Mouse (Mus musculus) spleen, adult 2 months (tissue): ENCODE measurements around the gene Tal1. TPM values are rescaled to one million over a fixed set of nuclear protein-coding genes. Genes with fewer than 3 reads are reported as not detected.
A peak's percentile ranks its signal among the peaks of the same experiment; 100 is the strongest.

Source experiments
- DNase-seq, 2 experiments: peaks; one replicate each; pipeline versions ENCODE4 v3.0.0 to v3.0.0-alpha.2; 2012 to 2021; ENCODE audit warnings: low spot score in 2 of 2, low read depth in 1 of 2
- H3K27ac ChIP-seq: fragments of 200-500 bp; 2 replicates; pipeline ENCODE4 v1.5.1; 2012; ENCODE audit warnings: low read length, inconsistent platforms; ENCODE audit not compliant: insufficient read depth
- H3K27me3 ChIP-seq: fragments of 200-500 bp; 2 replicates; pipeline ENCODE4 v1.6.1; 2012; ENCODE audit warnings: mild to moderate bottlenecking, moderate library complexity, low read length, inconsistent platforms; ENCODE audit not compliant: control insufficient read depth, insufficient read depth
- H3K36me3 ChIP-seq: fragments of 200-500 bp; 2 replicates; pipeline ENCODE4 v1.6.1; 2012; ENCODE audit warnings: mild to moderate bottlenecking, low read length, inconsistent platforms; ENCODE audit not compliant: control insufficient read depth, insufficient read depth
- H3K4me1 ChIP-seq: fragments of 200-500 bp; 2 replicates; pipeline ENCODE4 v1.6.1; 2011; ENCODE audit warnings: inconsistent platforms; ENCODE audit not compliant: control insufficient read depth, insufficient read depth, insufficient read length
- H3K4me3 ChIP-seq: fragments of 200-500 bp; 2 replicates; pipeline ENCODE4 v1.5.1; 2011; ENCODE audit warnings: mild to moderate bottlenecking, inconsistent platforms; ENCODE audit not compliant: insufficient read depth, insufficient read length; ENCODE audit errors: extremely low read depth
- CTCF ChIP-seq: fragments of 200-500 bp; IDR thresholded peaks from 2 replicates; pipeline ENCODE4 v1.5.1; 2011; ENCODE audit warnings: mild to moderate bottlenecking, inconsistent platforms; ENCODE audit not compliant: insufficient read depth, insufficient read length, insufficient replicate concordance; ENCODE audit errors: extremely low read depth
- POLR2A ChIP-seq: fragments of 200-500 bp; IDR thresholded peaks from 2 replicates; pipeline ENCODE4 v1.6.1; 2011; ENCODE audit warnings: low read depth, low read length, inconsistent platforms
- WGBS: fragments of 180-500 bp; shearing (Covaris S2); methylation state at CpG from one replicate; pipeline ENCODE4 v1.1.7; 2018; 5-methylcytosine and 5-hydroxymethylcytosine counted together
- polyA plus RNA-seq: library from polyadenylated mRNA; depleted of rRNA; stranded (reverse); fragments of >200 nt; gene quantifications from 2 replicates; pipeline ENCODE4 v1.2.3, GENCODE M21; 2012

Tal1 gene
- polyA plus RNA-seq, 1 experiment: 20.9 TPM

GRCm38 (mm10) chr4:115048190-115048589 lies 8.0 kb upstream of the Tal1 start:
- Histone ChIP-seq H3K27me3 (peaks cover 6% of the 10 kb centered on the region), H3K4me3 (no peak overlapping the region), H3K4me1 (no peaks in the 10 kb centered on the region), H3K36me3 (no peaks in the 10 kb centered on the region), H3K27ac (peak overlapping the region; percentile 8; the same call in 1 of the 2 replicates)
- TF ChIP-seq CTCF (no peak), POLR2A (no peak)
- DNase-seq: no peak
- WGBS: 40% methylated on average over 8 of the region's 8 CpGs

- peaks cover 10% of the 10 kb centered on the region for H3K27me3 ChIP-seq
- H3K27ac ChIP-seq: no peak overlapping the region
- 98% methylated on average over 5 of the region's 5 CpGs for WGBS
- DNase-seq: no peak
- no peaks in the 10 kb centered on the region for H3K4me1 ChIP-seq
- no peaks in the 10 kb centered on the region for H3K36me3 ChIP-seq
- TF ChIP-seq POLR2A (no peak), CTCF (no peak)
- no peak overlapping the region for H3K4me3 ChIP-seq
Measured at GRCm38 (mm10) chr4:115051245-115051644, 5.0 kb upstream of the Tal1 start.

- Histone ChIP-seq H3K4me3 (no peak overlapping the region), H3K27me3 (peaks cover 20% of the 10 kb centered on the region), H3K27ac (peak overlapping the region; percentile 21; the same call in 1 of the 2 replicates), H3K4me1 (no peaks in the 10 kb centered on the region), H3K36me3 (no peaks in the 10 kb centered on the region)
- TF ChIP-seq POLR2A: no peak
- no peak for TF ChIP-seq CTCF
- WGBS: 7% methylated on average over 36 of the region's 36 CpGs
- no peak for DNase-seq
Measured at GRCm38 (mm10) chr4:115052343-115053005, 3.8 kb upstream of the Tal1 start.

GRCm38 (mm10) chr4:115055044-115055443 lies 1.2 kb upstream of the Tal1 start:
- peaks cover 30% of the 10 kb centered on the region for H3K27me3 ChIP-seq
- no peak for DNase-seq
- TF ChIP-seq POLR2A: no peak
- no peak for TF ChIP-seq CTCF
- no peak overlapping the region for H3K27ac ChIP-seq
- no peak overlapping the region for H3K4me3 ChIP-seq
- H3K4me1 ChIP-seq: no peaks in the 10 kb centered on the region; the same call in 1 of the 2 replicates
- H3K36me3 ChIP-seq: no peaks in the 10 kb centered on the region
- WGBS: 65% methylated on average over 2 of the region's 2 CpGs

GRCm38 (mm10) chr4:115055691-115056090 lies 535 bp upstream of the Tal1 start:
- no peaks in the 10 kb centered on the region for H3K36me3 ChIP-seq
- peaks cover 30% of the 10 kb centered on the region for H3K27me3 ChIP-seq
- H3K4me3 ChIP-seq: no peak overlapping the region; the same call in 1 of the 2 replicates
- DNase-seq: no peak
- WGBS: 85% methylated on average over 3 of the region's 3 CpGs
- TF ChIP-seq CTCF (no peak), POLR2A (no peak)
- H3K4me1 ChIP-seq: no peaks in the 10 kb centered on the region; the same call in 1 of the 2 replicates
- H3K27ac ChIP-seq: no peak overlapping the region

- no peak for DNase-seq
- Histone ChIP-seq H3K27me3 (peaks cover 30% of the 10 kb centered on the region), H3K4me3 (peak overlapping the region; percentile 44), H3K27ac (peak overlapping the region; percentile 52; the same call in 1 of the 2 replicates), H3K36me3 (no peaks in the 10 kb centered on the region), H3K4me1 (no peaks in the 10 kb centered on the region; the same call in 1 of the 2 replicates)
- TF ChIP-seq CTCF: no peak
- TF ChIP-seq POLR2A: no peak
- WGBS: under 1% methylated on average over 47 of the region's 48 CpGs
Measured at GRCm38 (mm10) chr4:115056921-115057673, 871 bp downstream of the Tal1 start.

GRCm38 (mm10) chr4:115057674-115058316 lies 1.6 kb downstream of the Tal1 start:
- no peak for DNase-seq
- Histone ChIP-seq H3K27ac (peak overlapping the region; percentile 52; the same call in 1 of the 2 replicates), H3K27me3 (peaks cover 28% of the 10 kb centered on the region), H3K36me3 (no peaks in the 10 kb centered on the region), H3K4me3 (peak overlapping the region; percentile 44; the same call in 1 of the 2 replicates), H3K4me1 (peaks cover under 1% of the 10 kb centered on the region; the same call in 1 of the 2 replicates)
- 2% methylated on average over 33 of the region's 33 CpGs for WGBS
- no peak for TF ChIP-seq CTCF
- no peak for TF ChIP-seq POLR2A
